Mouse (Mus musculus): ENCODE measurements around the gene Eno3.

The Eno3 gene

GRCm38 (mm10) chr11:70655571-70656455 lies 1.2 kb upstream of the Eno3 start:
- DNase-seq (ENCODE audit: extremely low read depth, insufficient read length, low spot score): peak; percentile 87

GRCm38 (mm10) chr11:70656456-70656927 lies 510 bp upstream of the Eno3 start:
- no peak for DNase-seq (ENCODE audit: extremely low read depth, insufficient read length, low spot score)

- no peak for DNase-seq (ENCODE audit: extremely low read depth, insufficient read length, low spot score)
These were observed 571 bp downstream of the Eno3 start for GRCm38 (mm10) chr11:70657573-70657972.

GRCm38 (mm10) chr11:70657991-70658390 lies 989 bp downstream of the Eno3 start:
- DNase-seq (ENCODE audit: extremely low read depth, insufficient read length, low spot score): no peak

- no peak for DNase-seq (ENCODE audit: extremely low read depth, insufficient read length, low spot score)
These were observed 1.5 kb downstream of the Eno3 start for GRCm38 (mm10) chr11:70658521-70658920.

- no peak for DNase-seq (ENCODE audit: extremely low read depth, insufficient read length, low spot score)
These were observed 1.9 kb downstream of the Eno3 start for GRCm38 (mm10) chr11:70658942-70659341.

- DNase-seq (ENCODE audit: extremely low read depth, insufficient read length, low spot score): no peak
These were observed 3.6 kb downstream of the Eno3 start for GRCm38 (mm10) chr11:70660571-70660970.

- DNase-seq (ENCODE audit: extremely low read depth, insufficient read length, low spot score): no peak
These were observed 6.1 kb downstream of the Eno3 start for GRCm38 (mm10) chr11:70663101-70663500.

- no peak for DNase-seq (ENCODE audit: extremely low read depth, insufficient read length, low spot score)
These were observed 7.0 kb downstream of the Eno3 start for GRCm38 (mm10) chr11:70663957-70664356.

GRCm38 (mm10) chr11:70664741-70665140 lies 7.7 kb downstream of the Eno3 start:
- no peak for DNase-seq (ENCODE audit: extremely low read depth, insufficient read length, low spot score)

- no peak for DNase-seq (ENCODE audit: extremely low read depth, insufficient read length, low spot score)
These were observed 9.7 kb downstream of the Eno3 start for GRCm38 (mm10) chr11:70666687-70667086.

- no peak for DNase-seq (ENCODE audit: extremely low read depth, insufficient read length, low spot score)
These were observed 10.5 kb downstream of the Eno3 start for GRCm38 (mm10) chr11:70667271-70668150.

GRCm38 (mm10) chr11:70668335-70668770 lies 11.4 kb downstream of the Eno3 start:
- peak; percentile 92 for DNase-seq (ENCODE audit: extremely low read depth, insufficient read length, low spot score)

GRCm38 (mm10) chr11:70668771-70669505 lies 11.9 kb downstream of the Eno3 start, which contains the start of gene Spag7:
Gene Spag7 (minus strand): TSS chr11:70669416.
- DNase-seq (ENCODE audit: extremely low read depth, insufficient read length, low spot score): peak; percentile 97

GRCm38 (mm10) chr11:70669582-70670345 lies 12.8 kb downstream of the Eno3 start:
- DNase-seq (ENCODE audit: extremely low read depth, insufficient read length, low spot score): peak; percentile 65

- DNase-seq (ENCODE audit: extremely low read depth, insufficient read length, low spot score): no peak
These were observed 13.5 kb downstream of the Eno3 start for GRCm38 (mm10) chr11:70670483-70670882.

- DNase-seq (ENCODE audit: extremely low read depth, insufficient read length, low spot score): no peak
These were observed 14.5 kb downstream of the Eno3 start for GRCm38 (mm10) chr11:70671333-70672047.

- no peak for DNase-seq (ENCODE audit: extremely low read depth, insufficient read length, low spot score)
These were observed 17.0 kb downstream of the Eno3 start for GRCm38 (mm10) chr11:70674014-70674413.

GRCm38 (mm10) chr11:70674501-70674900 lies 17.5 kb downstream of the Eno3 start:
- DNase-seq (ENCODE audit: extremely low read depth, insufficient read length, low spot score): no peak

Data from 3134 (cell line).